Mouse (Mus musculus): ENCODE results near the gene Gch1. TPM values are rescaled to one million over a fixed set of nuclear protein-coding genes. Genes with fewer than 3 reads are reported as not detected.

Gch1 gene
- polyA plus RNA-seq, 1 experiment from 2014 or later, result 37.1 TPM

- no peaks in the 10 kb centered on the region for H3K36me3 ChIP-seq (ENCODE audit: control insufficient read depth, insufficient read depth)
- 81% methylated on average over 8 of the region's 8 CpGs for WGBS
- no peaks in the 10 kb centered on the region for H3K27me3 ChIP-seq (replicated peaks; ENCODE audit: control insufficient read depth, insufficient read depth, low read length)
- no peak overlapping the region for H3K4me2 ChIP-seq (replicated peaks; ENCODE audit: low read depth)
- no peak for ATAC-seq
- no peaks in the 10 kb centered on the region for H3K9me3 ChIP-seq (ENCODE audit: control insufficient read depth)
- H3K4me1 ChIP-seq (replicated peaks; ENCODE audit: control insufficient read depth, insufficient read depth, low read length), result no peaks in the 10 kb centered on the region
- no peak overlapping the region for H3K9ac ChIP-seq (ENCODE audit: low read depth, low read length)
- no peak overlapping the region for H3K4me3 ChIP-seq (ENCODE audit: low read depth, low read length)
- TF ChIP-seq CTCF (IDR thresholded peaks at IDR 0.05; ENCODE audit: low read depth), result no peak
- no peak overlapping the region for H3K27ac ChIP-seq (ENCODE audit: low read depth, low read length)
Observed at GRCm38 (mm10) chr14:47220231-47221025, 31.2 kb upstream of the Gch1 start.

- no peak for TF ChIP-seq CTCF (IDR thresholded peaks at IDR 0.05; ENCODE audit: low read depth)
- Histone ChIP-seq H3K27me3 (replicated peaks; ENCODE audit: control insufficient read depth, insufficient read depth, low read length) (no peaks in the 10 kb centered on the region), H3K4me1 (replicated peaks; ENCODE audit: control insufficient read depth, insufficient read depth, low read length) (peaks cover 6% of the 10 kb centered on the region; the same call in 1 of the 2 replicates), H3K9me3 (ENCODE audit: control insufficient read depth) (no peaks in the 10 kb centered on the region), H3K4me3 (ENCODE audit: low read depth, low read length) (no peak overlapping the region), H3K27ac (ENCODE audit: low read depth, low read length) (no peak overlapping the region), H3K36me3 (ENCODE audit: control insufficient read depth, insufficient read depth) (no peaks in the 10 kb centered on the region), H3K9ac (ENCODE audit: low read depth, low read length) (no peak overlapping the region), H3K4me2 (replicated peaks; ENCODE audit: low read depth) (no peak overlapping the region)
- 80% methylated on average over 9 of the region's 9 CpGs for WGBS
- no peak for ATAC-seq
Observed at GRCm38 (mm10) chr14:47218766-47219606, 29.8 kb upstream of the Gch1 start.

DNA sequence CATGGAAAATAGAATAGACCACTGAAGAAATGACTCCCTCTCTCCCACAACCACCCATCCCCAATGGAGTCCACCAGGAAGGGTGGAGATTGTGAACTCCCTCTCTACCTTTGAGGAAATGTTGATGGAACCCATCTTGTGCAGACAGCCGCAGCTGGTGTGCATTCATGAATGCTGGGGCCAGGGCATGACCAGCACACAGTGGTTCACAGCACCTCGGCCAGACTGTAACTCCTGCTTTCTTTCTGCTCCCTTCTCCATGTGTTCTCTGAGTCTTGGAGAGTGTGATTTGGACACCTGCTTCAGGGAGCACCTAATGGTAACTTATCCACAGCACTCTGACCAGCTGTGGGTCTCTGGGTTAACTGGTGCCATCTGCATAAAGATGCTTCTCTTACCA lies 27.3 kb upstream of the Gch1 start:
- no peak overlapping the region for H3K27ac ChIP-seq (ENCODE audit: low read depth, low read length)
- H3K4me3 ChIP-seq (ENCODE audit: low read depth, low read length), result no peak overlapping the region
- peaks cover 6% of the 10 kb centered on the region; the same call in 1 of the 2 replicates for H3K4me1 ChIP-seq (replicated peaks; ENCODE audit: control insufficient read depth, insufficient read depth, low read length)
- H3K4me2 ChIP-seq (replicated peaks; ENCODE audit: low read depth), result no peak overlapping the region
- TF ChIP-seq CTCF (IDR thresholded peaks at IDR 0.05; ENCODE audit: low read depth), result no peak
- ATAC-seq, result no peak
- no peaks in the 10 kb centered on the region for H3K36me3 ChIP-seq (ENCODE audit: control insufficient read depth, insufficient read depth)
- no peaks in the 10 kb centered on the region for H3K27me3 ChIP-seq (replicated peaks; ENCODE audit: control insufficient read depth, insufficient read depth, low read length)
- 90% methylated on average over 2 of the region's 2 CpGs for WGBS
- no peaks in the 10 kb centered on the region for H3K9me3 ChIP-seq (ENCODE audit: control insufficient read depth)
- H3K9ac ChIP-seq (ENCODE audit: low read depth, low read length), result no peak overlapping the region

- H3K4me2 ChIP-seq (replicated peaks; ENCODE audit: low read depth), result 0 out of 2 replicates have a peak overlapping the region, but pooled peaks have one; percentile 9
- ATAC-seq, result peak; percentile 95
- peak overlapping the region; percentile 82 for H3K27ac ChIP-seq (ENCODE audit: low read depth, low read length)
- H3K9ac ChIP-seq (ENCODE audit: low read depth, low read length), result no peak overlapping the region
- H3K4me3 ChIP-seq (ENCODE audit: low read depth, low read length), result no peak overlapping the region
- H3K27me3 ChIP-seq (replicated peaks; ENCODE audit: control insufficient read depth, insufficient read depth, low read length), result no peaks in the 10 kb centered on the region
- no peak for TF ChIP-seq CTCF (IDR thresholded peaks at IDR 0.05; ENCODE audit: low read depth)
- no peaks in the 10 kb centered on the region for H3K9me3 ChIP-seq (ENCODE audit: control insufficient read depth)
- 40% methylated on average over 5 of the region's 5 CpGs for WGBS
- peaks cover 9% of the 10 kb centered on the region; the same call in 1 of the 2 replicates for H3K4me1 ChIP-seq (replicated peaks; ENCODE audit: control insufficient read depth, insufficient read depth, low read length)
- H3K36me3 ChIP-seq (ENCODE audit: control insufficient read depth, insufficient read depth), result no peaks in the 10 kb centered on the region
Observed at GRCm38 (mm10) chr14:47214367-47214766, 25.2 kb upstream of the Gch1 start.

- no peak for ATAC-seq
- WGBS, result 67% methylated on average over 4 of the region's 4 CpGs
- no peak overlapping the region for H3K4me2 ChIP-seq (replicated peaks; ENCODE audit: low read depth)
Observed at GRCm38 (mm10) chr14:47213305-47213704, 24.1 kb upstream of the Gch1 start.

DNA sequence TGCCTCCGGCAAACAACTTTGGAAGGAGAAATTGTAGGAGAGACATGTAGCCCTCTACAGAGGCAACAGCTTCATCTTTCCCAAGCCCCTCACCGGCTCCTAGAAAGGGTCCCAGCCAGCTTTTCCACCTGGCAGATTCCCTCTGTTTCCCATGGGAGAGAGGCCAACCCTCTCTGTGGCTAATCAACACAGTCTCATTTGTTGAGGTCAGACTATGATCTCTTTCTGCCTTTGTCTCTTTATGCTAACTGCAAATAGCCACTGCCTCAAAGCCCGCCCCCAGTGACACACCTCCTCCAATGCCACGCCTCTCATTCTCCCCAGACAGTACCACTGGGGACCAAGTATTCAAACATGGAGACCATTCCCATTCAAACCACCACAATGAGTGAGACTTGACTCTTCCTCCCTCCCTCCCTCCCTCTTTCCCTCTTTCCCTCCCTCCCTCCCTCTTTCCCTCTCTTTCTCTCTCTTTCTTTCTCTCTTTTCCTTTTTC lies 20.5 kb upstream of the Gch1 start:
- Histone ChIP-seq H3K27ac (ENCODE audit: low read depth, low read length) (peak overlapping the region; percentile 90), H3K27me3 (replicated peaks; ENCODE audit: control insufficient read depth, insufficient read depth, low read length) (no peaks in the 10 kb centered on the region), H3K4me1 (replicated peaks; ENCODE audit: control insufficient read depth, insufficient read depth, low read length) (peaks cover 6% of the 10 kb centered on the region; the same call in 1 of the 2 replicates), H3K4me2 (replicated peaks; ENCODE audit: low read depth) (0 out of 2 replicates have a peak overlapping the region, but pooled peaks have one; percentile 21), H3K4me3 (ENCODE audit: low read depth, low read length) (no peak overlapping the region), H3K9me3 (ENCODE audit: control insufficient read depth) (no peaks in the 10 kb centered on the region), H3K9ac (ENCODE audit: low read depth, low read length) (no peak overlapping the region), H3K36me3 (ENCODE audit: control insufficient read depth, insufficient read depth) (no peaks in the 10 kb centered on the region)
- 77% methylated on average over 4 of the region's 4 CpGs for WGBS
- no peak for TF ChIP-seq CTCF (IDR thresholded peaks at IDR 0.05; ENCODE audit: low read depth)
- ATAC-seq, result 0 out of 2 replicates have a peak, but pooled peaks have one; percentile 9

More at GRCm38 (mm10) chr14:47213305-47213704, 24.1 kb upstream of the Gch1 start:
- Histone ChIP-seq H3K27ac (ENCODE audit: low read depth, low read length) (peak overlapping the region; percentile 57), H3K4me1 (replicated peaks; ENCODE audit: control insufficient read depth, insufficient read depth, low read length) (peaks cover 9% of the 10 kb centered on the region; the same call in 1 of the 2 replicates), H3K9ac (ENCODE audit: low read depth, low read length) (no peak overlapping the region), H3K9me3 (ENCODE audit: control insufficient read depth) (no peaks in the 10 kb centered on the region), H3K36me3 (ENCODE audit: control insufficient read depth, insufficient read depth) (no peaks in the 10 kb centered on the region), H3K4me3 (ENCODE audit: low read depth, low read length) (no peak overlapping the region), H3K27me3 (replicated peaks; ENCODE audit: control insufficient read depth, insufficient read depth, low read length) (no peaks in the 10 kb centered on the region)
- TF ChIP-seq CTCF (IDR thresholded peaks at IDR 0.05; ENCODE audit: low read depth), result no peak
